Mouse (Mus musculus) megakaryocyte, adult 5-6 weeks (primary cell): ENCODE data around the gene Map3k9. TPM values are rescaled to one million over a fixed set of nuclear protein-coding genes. Genes with fewer than 3 reads are reported as not detected.

Source experiments
- ATAC-seq: 2 replicates; pipeline ENCODE4 v1.8.0; 2016; ENCODE audit warnings: mild to moderate bottlenecking, inconsistent platforms; ENCODE audit not compliant: poor library complexity, severe bottlenecking
- total RNA-seq, 2 experiments: library from RNA; stranded (forward) in 1 of 2; stranded (reverse) in 1 of 2; fragments of 153-499, 151-499 nt in 1 of 2; fragments of 221-1000, 200-1000 nt in 1 of 2; gene quantifications; 2 replicates each; pipeline versions ENCODE4 v1.2.3 to v1.2.4; 2015 to 2017

The Map3k9 gene
- total RNA-seq, 2 experiments from 2014 or later: 4.6 to 6.3 TPM

- peak; percentile 97 for ATAC-seq
Measured at GRCm38 (mm10) chr12:81788672-81789084, 7.7 kb upstream of the Map3k9 start.

GRCm38 (mm10) chr12:81787262-81787661 is 6.3 kb upstream of the Map3k9 start:
- ATAC-seq: no peak

- no peak for ATAC-seq
Measured at GRCm38 (mm10) chr12:81783301-81783700, 2.3 kb upstream of the Map3k9 start.

- no peak for ATAC-seq
Measured at GRCm38 (mm10) chr12:81782606-81783005, 1.6 kb upstream of the Map3k9 start.

- 0 out of 2 replicates have a peak, but pooled peaks have one; percentile 1 for ATAC-seq
Measured at GRCm38 (mm10) chr12:81780271-81781093, 493 bp downstream of the Map3k9 start.

GRCm38 (mm10) chr12:81779831-81780230 is 1.1 kb downstream of the Map3k9 start:
- peak; percentile 22 for ATAC-seq

GRCm38 (mm10) chr12:81776191-81776590 is 4.8 kb downstream of the Map3k9 start:
- ATAC-seq: no peak

- no peak for ATAC-seq
Measured at GRCm38 (mm10) chr12:81775641-81776040, 5.3 kb downstream of the Map3k9 start.

- no peak for ATAC-seq
Measured at GRCm38 (mm10) chr12:81774186-81774585, 6.8 kb downstream of the Map3k9 start.

GRCm38 (mm10) chr12:81769458-81769857 is 11.5 kb downstream of the Map3k9 start:
- ATAC-seq: no peak

- no peak for ATAC-seq
Measured at GRCm38 (mm10) chr12:81765386-81765785, 15.6 kb downstream of the Map3k9 start.

GRCm38 (mm10) chr12:81764370-81764769 is 16.6 kb downstream of the Map3k9 start:
- ATAC-seq: peak; percentile 90

- ATAC-seq: peak; percentile 87
Measured at GRCm38 (mm10) chr12:81754651-81755050, 26.3 kb downstream of the Map3k9 start.

- peak; percentile 42 for ATAC-seq
Measured at GRCm38 (mm10) chr12:81751116-81751515, 29.9 kb downstream of the Map3k9 start.

- no peak for ATAC-seq
Measured at GRCm38 (mm10) chr12:81748918-81749317, 32.1 kb downstream of the Map3k9 start.

GRCm38 (mm10) chr12:81748021-81748576 is 32.9 kb downstream of the Map3k9 start:
- 0 out of 2 replicates have a peak, but pooled peaks have one; percentile 25 for ATAC-seq

GRCm38 (mm10) chr12:81746400-81747024 is 34.5 kb downstream of the Map3k9 start:
- ATAC-seq: peak; percentile 61

GRCm38 (mm10) chr12:81735246-81736070 is 45.5 kb downstream of the Map3k9 start:
- peak; percentile 76 for ATAC-seq

GRCm38 (mm10) chr12:81726246-81726822 is 54.6 kb downstream of the Map3k9 start:
- ATAC-seq: no peak

GRCm38 (mm10) chr12:81724776-81725175 is 56.2 kb downstream of the Map3k9 start:
- no peak for ATAC-seq
